Mouse (Mus musculus): ENCODE measurements around the gene Ina.

GRCm38 (mm10) chr19:47043608-47044007 is 29.1 kb downstream of the Ina start:
- no peak for TF ChIP-seq EP300 (IDR thresholded peaks at IDR 0.05; ENCODE audit: low read depth)
- peak; percentile 51 for TF ChIP-seq CTCF (IDR thresholded peaks at IDR 0.05; ENCODE audit: low read depth)

Measured in liver, postnatal 0 days (tissue).